Mouse (Mus musculus): ENCODE results near the gene Srprb.

- TF ChIP-seq CTCF (IDR thresholded peaks at IDR 0.05), result no peak
- TF ChIP-seq EP300 (IDR thresholded peaks at IDR 0.05), result no peak
Observed at GRCm38 (mm10) chr9:103212654-103213420, 10.9 kb upstream of the Srprb start.
